Mouse (Mus musculus): ENCODE data around the gene Mettl24.

Gene Mettl24

GRCm38 (mm10) chr10:40683092-40683867 lies at the start of gene Mettl24:
Gene Mettl24 (plus strand): TSS chr10:40683282.
- peak; percentile 82 for DNase-seq (ENCODE audit: low spot score)

GRCm38 (mm10) chr10:40637331-40637730 lies 45.8 kb upstream of the Mettl24 start:
- DNase-seq (ENCODE audit: low spot score) = no peak

- peak; percentile 43 for DNase-seq (ENCODE audit: low spot score)
Measured at GRCm38 (mm10) chr10:40638276-40638675, 44.8 kb upstream of the Mettl24 start.

- no peak for DNase-seq (ENCODE audit: low spot score)
Measured at GRCm38 (mm10) chr10:40638823-40639819, 44.0 kb upstream of the Mettl24 start.

GRCm38 (mm10) chr10:40640406-40640805 lies 42.7 kb upstream of the Mettl24 start:
- no peak for DNase-seq (ENCODE audit: low spot score)

- DNase-seq (ENCODE audit: low spot score) = no peak
Measured at GRCm38 (mm10) chr10:40641901-40642300, 41.2 kb upstream of the Mettl24 start.

- DNase-seq (ENCODE audit: low spot score) = no peak
Measured at GRCm38 (mm10) chr10:40643126-40643525, 40.0 kb upstream of the Mettl24 start.

- no peak for DNase-seq (ENCODE audit: low spot score)
Measured at GRCm38 (mm10) chr10:40644456-40644855, 38.6 kb upstream of the Mettl24 start.

- no peak for DNase-seq (ENCODE audit: low spot score)
Measured at GRCm38 (mm10) chr10:40645346-40645745, 37.7 kb upstream of the Mettl24 start.

GRCm38 (mm10) chr10:40648776-40649175 lies 34.3 kb upstream of the Mettl24 start:
- no peak for DNase-seq (ENCODE audit: low spot score)

GRCm38 (mm10) chr10:40649634-40650033 lies 33.4 kb upstream of the Mettl24 start:
- DNase-seq (ENCODE audit: low spot score) = no peak

- DNase-seq (ENCODE audit: low spot score) = no peak
Measured at GRCm38 (mm10) chr10:40651676-40652075, 31.4 kb upstream of the Mettl24 start.

GRCm38 (mm10) chr10:40665270-40665669 lies 17.8 kb upstream of the Mettl24 start:
- no peak for DNase-seq (ENCODE audit: low spot score)

GRCm38 (mm10) chr10:40666943-40667342 lies 16.1 kb upstream of the Mettl24 start:
- no peak for DNase-seq (ENCODE audit: low spot score)

- no peak for DNase-seq (ENCODE audit: low spot score)
Measured at GRCm38 (mm10) chr10:40668640-40669039, 14.4 kb upstream of the Mettl24 start.

- no peak for DNase-seq (ENCODE audit: low spot score)
Measured at GRCm38 (mm10) chr10:40672587-40673296, 10.3 kb upstream of the Mettl24 start.

GRCm38 (mm10) chr10:40673297-40673665 lies 9.8 kb upstream of the Mettl24 start:
- DNase-seq (ENCODE audit: low spot score) = no peak

- no peak for DNase-seq (ENCODE audit: low spot score)
Measured at GRCm38 (mm10) chr10:40674151-40674550, 8.9 kb upstream of the Mettl24 start.

GRCm38 (mm10) chr10:40675921-40676320 lies 7.2 kb upstream of the Mettl24 start:
- no peak for DNase-seq (ENCODE audit: low spot score)

- DNase-seq (ENCODE audit: low spot score) = no peak
Measured at GRCm38 (mm10) chr10:40678477-40678876, 4.6 kb upstream of the Mettl24 start.

GRCm38 (mm10) chr10:40682470-40682869 lies 612 bp upstream of the Mettl24 start:
- no peak for DNase-seq (ENCODE audit: low spot score)

- DNase-seq (ENCODE audit: low spot score) = no peak
Measured at GRCm38 (mm10) chr10:40683868-40684253, 779 bp downstream of the Mettl24 start.
